Mouse (Mus musculus) bone marrow, adult 2 months (tissue): ENCODE results near the gene Fam241b.

Experiments
- CTCF ChIP-seq: fragments of 200-500 bp; IDR thresholded peaks from 2 replicates; pipeline ENCODE4 v1.5.1; 2011; ENCODE audit warnings: low read length, control low read depth; ENCODE audit not compliant: control insufficient read depth, insufficient read depth
- POLR2A ChIP-seq: fragments of 200-500 bp; IDR thresholded peaks from 2 replicates; pipeline ENCODE4 v1.6.1; 2011; ENCODE audit warnings: low read depth, mild to moderate bottlenecking, control low read depth, low read length, borderline replicate concordance; ENCODE audit not compliant: control insufficient read depth

DNA sequence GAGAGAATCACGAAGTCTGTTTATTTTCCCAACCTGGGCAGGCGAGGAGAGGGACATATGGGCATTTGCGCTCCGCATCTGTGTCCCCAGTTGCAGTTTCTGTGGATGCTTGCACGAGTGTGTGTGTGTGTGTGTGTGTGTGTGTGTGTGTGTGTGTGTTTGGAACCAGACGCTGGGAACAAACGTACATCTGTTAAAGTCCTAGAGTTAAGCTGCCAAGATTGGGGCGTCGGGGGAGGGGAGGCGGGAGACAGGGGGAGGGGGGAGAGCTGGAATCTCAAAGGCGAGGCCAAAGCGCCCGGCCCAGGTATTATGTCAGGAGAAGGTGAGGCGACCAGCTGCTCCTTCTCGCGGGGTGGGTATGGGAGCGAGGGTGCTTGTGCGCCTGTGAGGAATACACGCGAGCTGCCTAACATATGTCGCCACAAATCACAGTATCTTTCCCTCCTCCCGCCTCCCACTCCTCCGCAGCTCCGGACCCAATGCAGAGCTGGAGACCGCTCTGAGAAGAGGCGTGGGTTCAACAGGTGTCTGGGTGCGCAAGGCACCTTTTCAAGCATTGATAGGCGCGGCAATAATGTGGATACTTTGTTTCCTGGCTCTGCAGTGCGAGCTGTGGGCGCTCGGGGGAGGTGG, 15.3 kb downstream of the Fam241b start:
- no peak for TF ChIP-seq POLR2A
- no peak for TF ChIP-seq CTCF
